In genomic region chr13:6659314-6659713, GRCm38 (mm10) we compare ENCODE assay signal across 12 mouse cellular contexts. TPM values are rescaled to one million over a fixed set of nuclear protein-coding genes. Genes with fewer than 3 reads are reported as not detected.
DNase-seq lines count a peak whose midpoint lies in the region; ATAC-seq and TF ChIP-seq lines count a peak whose summit lies in the region.
"Had no signal": no experiment of that assay in that cellular context is flagged by ENCODE, and none has a peak within 500 bp of the region (broad histone marks: within the 10 kb centered on the region; RNA-seq: fewer than 3 reads in every experiment).

No protein-coding gene starts in this region.

- H3K27me3 ChIP-seq in liver, embryonic 12.5 days (replicated peaks): no peaks in the 10 kb centered on the region
- H3K27me3 ChIP-seq: embryonic facial prominence, embryonic 12.5 days; midbrain, embryonic 12.5 days; neural tube, embryonic 15.5 days had no signal

- no peak overlapping the region for H3K9ac ChIP-seq in liver, embryonic 12.5 days
- H3K9ac ChIP-seq: embryonic facial prominence, embryonic 12.5 days; midbrain, embryonic 12.5 days; neural tube, embryonic 15.5 days had no signal

- peaks cover 3% of the 10 kb centered on the region for H3K4me1 ChIP-seq in cortical plate, adult 2 months (ENCODE audit: control insufficient read depth, insufficient read depth, low read length)
- no peaks in the 10 kb centered on the region for H3K4me1 ChIP-seq in liver, embryonic 12.5 days
- H3K4me1 ChIP-seq: embryonic facial prominence, embryonic 12.5 days; midbrain, embryonic 12.5 days; neural tube, embryonic 15.5 days had no signal

- H3K4me2 ChIP-seq in liver, embryonic 12.5 days: no peak overlapping the region
- H3K4me2 ChIP-seq: embryonic facial prominence, embryonic 12.5 days; midbrain, embryonic 12.5 days; neural tube, embryonic 15.5 days had no signal

- no peaks in the 10 kb centered on the region for H3K9me3 ChIP-seq in liver, embryonic 12.5 days (replicated peaks)
- H3K9me3 ChIP-seq: embryonic facial prominence, embryonic 12.5 days; midbrain, embryonic 12.5 days; neural tube, embryonic 15.5 days had no signal

- peak; percentile 31 for DNase-seq in gastrocnemius, postnatal 25 days
- DNase-seq in gastrocnemius, adult 8-10 months (ENCODE audit: low spot score in 2 of 2): no peak
- DNase-seq in 3T3-L1 (ENCODE audit: low read depth, low spot score): peak; percentile 78
- peak; percentile 65 to 84 for DNase-seq in left cerebral cortex, adult 9 months (ENCODE audit: low spot score in 2 of 2)
- no peak for DNase-seq in thymus, postnatal 10 days (ENCODE audit: low spot score in 2 of 2)
- DNase-seq in spleen, postnatal 36 days (ENCODE audit: low spot score in 2 of 2): no peak
- DNase-seq: lung, adult 2 months had no signal

- TF ChIP-seq CTCF in cortical plate, adult 2 months (IDR thresholded peaks at IDR 0.05; ENCODE audit: extremely low read depth, insufficient read depth, low read length): no peak

- TF ChIP-seq POLR2A in cortical plate, adult 2 months (IDR thresholded peaks at IDR 0.05; ENCODE audit: extremely low read depth, insufficient read depth, low read length): 0 out of 2 replicates have a peak, but pooled peaks have one; percentile 18

- no peak overlapping the region for H3K4me3 ChIP-seq in cortical plate, adult 2 months (ENCODE audit: insufficient read depth, low read length)
- no peak overlapping the region for H3K4me3 ChIP-seq in liver, embryonic 12.5 days
- H3K4me3 ChIP-seq: embryonic facial prominence, embryonic 12.5 days; midbrain, embryonic 12.5 days; neural tube, embryonic 15.5 days had no signal

- 75% methylated on average over 6 of the region's 6 CpGs for WGBS in liver, embryonic 12.5 days (ENCODE audit: insufficient replicate concordance)

- H3K36me3 ChIP-seq in liver, embryonic 12.5 days: no peaks in the 10 kb centered on the region
- H3K36me3 ChIP-seq: embryonic facial prominence, embryonic 12.5 days; midbrain, embryonic 12.5 days; neural tube, embryonic 15.5 days had no signal

- H3K27ac ChIP-seq in cortical plate, adult 2 months (ENCODE audit: insufficient read depth, low read length): no peak overlapping the region
- no peak overlapping the region for H3K27ac ChIP-seq in liver, embryonic 12.5 days
- H3K27ac ChIP-seq: embryonic facial prominence, embryonic 12.5 days; midbrain, embryonic 12.5 days; neural tube, embryonic 15.5 days had no signal

- no peak for ATAC-seq in liver, embryonic 12.5 days

RNA-seq across cellular contexts. Expression of gene Pfkp, which starts 10.7 kb away (rescaled TPM):
- 1 to 10 TPM; 4.8 to 5.1 TPM for total RNA-seq in gastrocnemius, postnatal 25 days (2021)
- total RNA-seq in gastrocnemius, adult 8-10 months (2022): 1 to 10 TPM; 1.2 to 3.3 (median 3.2) TPM
- polyA plus RNA-seq in cortical plate, adult 2 months (2012; rRNA removed): 225 and 240 TPM in 2 replicates
- polyA plus RNA-seq in liver, embryonic 12.5 days (2016; fragmentation: Nextera tagmentation; extraction: Ambion mirVana): 14.4 and 17.3 TPM in 2 replicates

Comparison
In these comparisons a context has a peak if more than half of its experiments do, and no peak if none do; other contexts are left out.
1. DNase-seq: peak in gastrocnemius, postnatal 25 days (single experiment), 3T3-L1 (single experiment) and left cerebral cortex, adult 9 months (2 of 2); none in gastrocnemius, adult 8-10 months (0 of 2), thymus, postnatal 10 days (0 of 2) and spleen, postnatal 36 days (0 of 2).